Mouse (Mus musculus) intestine, embryonic 15.5 days (tissue): ENCODE data around the gene Yars. TPM values are rescaled to one million over a fixed set of nuclear protein-coding genes. Genes with fewer than 3 reads are reported as not detected.

Experiments used
- ATAC-seq: fragments of 200-750 bp; cut with Nextera tagmentation; 2 replicates; pipeline ENCODE4 v1.8.0; 2017; ENCODE audit warnings: moderate TSS enrichment, moderate library complexity
- H3K27ac ChIP-seq: fragments of 300-500 bp; sonication (generic); 2 replicates; pipeline ENCODE4 v1.5.1; 2015; ENCODE audit warnings: mild to moderate bottlenecking, inconsistent platforms
- H3K27me3 ChIP-seq: fragments of 300-500 bp; sonication (generic); replicated peaks from 2 replicates; pipeline ENCODE4 v1.6.1; 2015; ENCODE audit warnings: inconsistent platforms
- H3K36me3 ChIP-seq: fragments of 300-500 bp; sonication (generic); 2 replicates; pipeline ENCODE4 v1.6.1; 2015; ENCODE audit warnings: inconsistent platforms
- H3K4me1 ChIP-seq: fragments of 300-500 bp; sonication (generic); replicated peaks from 2 replicates; pipeline ENCODE4 v1.6.1; 2015; ENCODE audit warnings: inconsistent platforms
- H3K4me2 ChIP-seq: fragments of 300-500 bp; sonication (generic); replicated peaks from 2 replicates; pipeline ENCODE4 v1.6.1; 2015; ENCODE audit warnings: mild to moderate bottlenecking, inconsistent platforms
- H3K4me3 ChIP-seq: fragments of 300-500 bp; sonication (generic); replicated peaks from 2 replicates; pipeline ENCODE4 v1.5.1; 2015; ENCODE audit warnings: inconsistent platforms
- H3K9ac ChIP-seq: fragments of 300-500 bp; sonication (generic); 2 replicates; pipeline ENCODE4 v1.6.1; 2015; ENCODE audit warnings: inconsistent platforms
- H3K9me3 ChIP-seq: fragments of 300-500 bp; sonication (generic); 2 replicates; pipeline ENCODE4 v1.6.1; 2016; ENCODE audit warnings: inconsistent platforms
- WGBS: fragments of 180-500 bp; shearing (Covaris S2); methylation state at CpG from one replicate; pipeline ENCODE4 v1.1.7; 2015; 5-methylcytosine and 5-hydroxymethylcytosine counted together
- polyA plus RNA-seq: library from polyadenylated mRNA; unstranded; fragments of >200 nt; fragmentation: Nextera tagmentation; extraction: Ambion mirVana; gene quantifications from 2 replicates; pipeline ENCODE4 v1.2.1, GENCODE M21; 2015

Yars gene
- polyA plus RNA-seq, 1 experiment from 2014 or later = 97.2 TPM

DNA sequence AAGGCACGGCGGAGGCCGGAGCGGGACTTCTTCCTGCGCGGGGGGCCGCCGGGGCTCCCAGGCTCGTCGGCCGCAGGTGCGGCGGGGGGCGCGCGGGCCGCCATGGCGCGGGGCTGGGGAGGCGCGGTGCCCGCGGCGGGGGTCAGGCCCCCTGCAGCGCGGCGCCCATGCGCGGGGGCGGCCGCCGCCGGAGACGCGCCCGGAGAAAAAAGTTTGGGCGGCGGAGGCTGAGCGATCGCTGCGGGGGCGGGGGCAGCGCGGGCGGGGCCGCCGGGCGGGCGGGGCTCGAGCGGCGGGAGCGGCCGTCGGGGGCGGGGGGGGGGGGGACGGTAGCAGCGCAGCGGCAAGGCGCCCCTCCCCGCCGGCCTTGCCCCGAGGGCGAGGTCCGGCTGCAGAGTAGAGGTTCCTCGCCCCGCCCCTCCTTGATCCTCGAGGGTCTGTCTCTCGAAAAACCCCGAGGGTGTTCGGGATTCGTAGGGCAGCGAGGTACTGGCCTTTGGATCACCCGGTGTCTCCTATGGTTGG lies 58.7 kb downstream of the Yars start:
- Histone ChIP-seq H3K4me1 (peaks cover 35% of the 10 kb centered on the region), H3K9me3 (no peaks in the 10 kb centered on the region), H3K4me3 (peak overlapping the region; percentile 67), H3K27me3 (peaks cover 13% of the 10 kb centered on the region; the same call in 1 of the 2 replicates), H3K27ac (peak overlapping the region; percentile 94), H3K9ac (peak overlapping the region; percentile 81), H3K4me2 (peak overlapping the region; percentile 96), H3K36me3 (no peaks in the 10 kb centered on the region)
- peak; percentile 18; the same call in 1 of the 2 replicates for ATAC-seq
- under 1% methylated on average over 42 of the region's 74 CpGs for WGBS

DNA sequence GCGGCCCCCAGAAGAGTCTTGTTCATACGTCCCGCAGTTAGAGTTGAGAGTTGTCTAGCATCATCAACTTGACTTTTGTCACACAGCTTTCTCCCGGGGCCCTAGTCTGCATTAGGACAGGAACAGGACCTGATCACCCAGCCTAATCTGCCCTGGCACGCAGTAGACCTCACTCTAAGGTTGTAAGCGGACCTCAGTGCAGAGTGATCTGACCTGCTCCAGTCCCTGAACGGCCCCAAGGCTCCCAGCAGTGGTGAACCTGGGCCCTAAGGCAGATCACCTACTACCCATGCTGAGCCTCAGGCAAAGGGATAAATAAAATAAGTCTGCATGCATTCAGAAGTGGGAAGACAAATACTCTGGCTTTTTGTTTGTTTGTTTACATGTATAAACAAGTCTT lies 59.7 kb downstream of the Yars start:
- ATAC-seq = no peak
- Histone ChIP-seq H3K27ac (peak overlapping the region; percentile 94), H3K4me1 (peaks cover 35% of the 10 kb centered on the region), H3K4me2 (no peak overlapping the region; the same call in 1 of the 2 replicates), H3K9ac (no peak overlapping the region), H3K36me3 (no peaks in the 10 kb centered on the region), H3K9me3 (no peaks in the 10 kb centered on the region), H3K4me3 (0 out of 2 replicates have a peak overlapping the region, but pooled peaks have one; percentile 67), H3K27me3 (peaks cover 13% of the 10 kb centered on the region; the same call in 1 of the 2 replicates)
- WGBS = 52% methylated on average over 7 of the region's 7 CpGs

DNA sequence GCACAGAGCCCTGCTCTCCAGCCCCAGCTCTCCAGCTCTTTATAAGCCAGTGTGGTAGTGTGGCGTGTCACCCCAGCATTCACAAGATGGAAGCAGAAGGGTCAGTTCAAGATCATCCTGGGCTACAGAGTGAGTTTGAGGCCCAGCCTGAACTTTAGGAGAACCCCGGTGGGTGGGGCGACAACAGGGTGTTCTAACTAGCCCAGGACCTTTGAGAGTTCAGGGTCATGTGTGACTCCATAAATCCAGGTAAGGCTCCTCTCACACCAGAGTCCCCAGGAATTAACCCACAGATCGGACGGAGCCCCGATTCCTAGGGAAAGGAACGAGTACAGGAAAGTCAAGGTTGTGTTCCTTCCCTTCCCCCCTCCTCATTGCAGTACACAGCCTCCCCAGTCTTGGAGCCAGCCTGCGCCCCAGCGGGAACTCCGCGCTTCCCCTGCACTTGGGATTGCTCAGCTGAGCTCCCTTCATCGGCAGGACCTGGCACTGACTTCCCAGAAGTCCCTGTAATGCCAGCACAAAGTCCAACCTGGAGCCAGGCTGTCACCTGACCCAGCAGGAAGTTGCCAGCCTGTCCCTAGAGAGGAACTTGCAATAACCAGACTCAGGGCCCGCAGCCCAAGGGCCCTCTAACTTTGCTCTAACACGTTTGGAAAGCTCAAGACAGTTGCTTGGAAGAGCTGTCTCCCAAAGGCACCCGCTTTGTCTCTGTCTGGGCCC lies 61.4 kb downstream of the Yars start:
- Histone ChIP-seq H3K4me1 (peaks cover 26% of the 10 kb centered on the region), H3K27me3 (peaks cover 13% of the 10 kb centered on the region; the same call in 1 of the 2 replicates), H3K9me3 (no peaks in the 10 kb centered on the region), H3K9ac (peak overlapping the region; percentile 32; the same call in 1 of the 2 replicates), H3K4me3 (no peak overlapping the region), H3K36me3 (no peaks in the 10 kb centered on the region), H3K27ac (peak overlapping the region; percentile 95), H3K4me2 (peak overlapping the region; percentile 47)
- ATAC-seq = peak; percentile 86
- 29% methylated on average over 15 of the region's 15 CpGs for WGBS

DNA sequence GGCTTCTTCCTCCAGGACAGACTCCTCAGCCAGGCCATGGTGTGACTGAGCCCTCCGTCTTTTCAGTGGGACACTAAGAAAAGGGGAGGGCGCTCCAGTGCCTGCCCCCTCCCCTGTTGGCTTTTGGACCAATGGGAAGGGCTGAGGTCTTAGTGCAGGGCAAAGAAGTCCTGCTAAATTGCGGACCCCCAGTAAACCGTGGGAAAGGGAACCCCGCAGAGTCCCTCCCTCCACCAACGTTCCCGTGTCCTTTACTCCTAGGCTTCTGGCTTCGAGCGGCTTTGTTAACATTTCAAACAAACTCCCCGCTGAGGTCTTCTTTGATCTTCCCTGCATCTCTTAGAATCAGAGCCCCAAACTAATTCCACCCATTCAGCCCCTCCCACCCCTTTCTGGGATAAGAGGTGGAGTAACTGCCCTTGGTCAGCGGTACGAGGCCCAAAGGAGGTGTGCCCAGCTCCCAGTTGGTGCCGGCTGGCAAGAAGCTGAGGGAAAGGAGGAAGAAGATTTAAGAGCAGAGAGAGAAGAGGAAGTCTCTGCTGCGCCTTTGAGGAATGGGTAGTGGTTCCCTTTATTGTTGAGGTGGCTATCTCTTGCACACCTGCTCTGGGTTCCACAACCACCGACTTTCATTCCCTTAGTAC lies 62.0 kb downstream of the Yars start:
- H3K9me3 ChIP-seq = no peaks in the 10 kb centered on the region

DNA sequence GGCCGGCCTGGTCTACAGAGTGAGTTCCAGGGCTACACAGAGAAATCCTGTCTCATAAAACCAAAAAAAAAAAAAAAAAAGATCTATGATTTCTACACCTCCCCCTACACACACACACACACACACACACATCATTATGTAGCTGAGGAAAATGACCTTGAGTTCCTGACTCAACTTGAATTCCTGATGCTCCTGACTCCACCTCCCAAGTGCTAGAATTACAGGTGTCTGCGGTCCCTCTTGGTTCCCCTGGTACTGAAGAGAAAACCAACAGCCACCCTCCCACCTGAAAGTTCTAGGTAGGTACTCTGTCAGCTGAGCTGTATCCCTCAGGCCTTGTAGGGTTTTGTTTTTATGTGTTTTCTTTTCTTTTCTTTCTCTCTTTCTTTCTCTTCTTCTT lies 62.9 kb downstream of the Yars start:
- no peaks in the 10 kb centered on the region for H3K36me3 ChIP-seq
- no peaks in the 10 kb centered on the region for H3K9me3 ChIP-seq
- peaks cover 33% of the 10 kb centered on the region for H3K4me1 ChIP-seq
- H3K9ac ChIP-seq = no peak overlapping the region
- WGBS = 82% methylated on average over 2 of the region's 2 CpGs
- H3K27ac ChIP-seq = 0 out of 2 replicates have a peak overlapping the region, but pooled peaks have one; percentile 95
- peaks cover 12% of the 10 kb centered on the region; the same call in 1 of the 2 replicates for H3K27me3 ChIP-seq
- H3K4me2 ChIP-seq = no peak overlapping the region
- H3K4me3 ChIP-seq = no peak overlapping the region
- ATAC-seq = no peak

More for the DNA sequence above, 62.0 kb downstream of the Yars start:
- H3K36me3 ChIP-seq = no peaks in the 10 kb centered on the region
- peak overlapping the region; percentile 32 for H3K9ac ChIP-seq
- H3K4me2 ChIP-seq = peak overlapping the region; percentile 47
- H3K27ac ChIP-seq = peak overlapping the region; percentile 95
- ATAC-seq = peak; percentile 52
- 7% methylated on average over 15 of the region's 15 CpGs for WGBS
- H3K4me1 ChIP-seq = peaks cover 31% of the 10 kb centered on the region
- no peak overlapping the region for H3K4me3 ChIP-seq
- peaks cover 13% of the 10 kb centered on the region; the same call in 1 of the 2 replicates for H3K27me3 ChIP-seq

GRCm38 (mm10) chr4:129254571-129254970 lies 65.0 kb downstream of the Yars start:
- WGBS = 90% methylated on average over 3 of the region's 3 CpGs
- H3K27me3 ChIP-seq = no peaks in the 10 kb centered on the region
- H3K4me3 ChIP-seq = no peak overlapping the region
- no peaks in the 10 kb centered on the region for H3K9me3 ChIP-seq
- H3K9ac ChIP-seq = no peak overlapping the region
- no peaks in the 10 kb centered on the region for H3K36me3 ChIP-seq
- ATAC-seq = no peak
- no peak overlapping the region for H3K27ac ChIP-seq
- H3K4me2 ChIP-seq = no peak overlapping the region
- peaks cover 20% of the 10 kb centered on the region for H3K4me1 ChIP-seq

DNA sequence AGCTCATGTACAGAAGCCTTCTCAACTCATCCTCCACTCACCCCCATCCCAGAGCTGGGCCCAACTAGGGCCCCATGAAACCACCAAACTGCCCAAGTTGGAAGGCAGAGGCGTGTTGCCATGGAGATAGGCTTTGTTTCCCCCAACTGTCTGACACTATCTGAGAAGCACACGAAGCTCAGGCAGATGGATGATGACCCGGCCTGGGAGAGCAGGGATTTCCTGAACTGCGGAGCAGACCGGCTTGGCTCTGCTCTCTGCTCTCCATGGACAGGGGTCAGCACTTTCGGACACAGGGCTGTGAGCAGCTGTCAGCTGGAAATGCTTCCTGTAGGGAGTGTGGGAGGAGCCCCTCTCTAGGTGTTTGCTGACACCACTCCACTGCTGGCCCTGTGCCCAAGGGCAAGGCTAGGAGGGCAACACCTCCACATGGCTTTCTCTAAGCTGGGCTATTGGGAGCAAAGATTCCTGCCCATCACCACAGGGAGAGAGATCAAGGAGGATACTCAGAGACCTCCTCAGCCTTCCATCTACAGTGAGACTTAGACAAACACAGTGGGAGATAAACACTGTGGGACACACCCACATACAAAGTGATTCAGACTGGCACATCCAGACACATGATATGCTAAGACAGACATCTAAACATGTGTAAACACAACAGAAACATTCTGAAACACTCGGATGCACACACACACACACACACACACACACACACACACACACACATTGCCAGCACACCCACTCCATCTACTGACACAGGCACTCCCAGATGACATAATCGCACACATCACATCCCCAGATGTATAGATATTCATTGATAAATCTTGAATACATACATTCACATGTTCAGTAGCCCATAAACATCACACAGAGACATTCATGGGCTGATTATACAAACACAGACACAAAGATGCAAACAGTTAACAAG lies 67.2 kb downstream of the Yars start:
- Histone ChIP-seq H3K27me3 (no peaks in the 10 kb centered on the region), H3K4me1 (peaks cover 12% of the 10 kb centered on the region), H3K36me3 (no peaks in the 10 kb centered on the region), H3K4me2 (no peak overlapping the region), H3K27ac (no peak overlapping the region), H3K9ac (no peak overlapping the region), H3K9me3 (no peaks in the 10 kb centered on the region), H3K4me3 (no peak overlapping the region)
- peak; percentile 45 for ATAC-seq
- 25% methylated on average over 8 of the region's 8 CpGs for WGBS

DNA sequence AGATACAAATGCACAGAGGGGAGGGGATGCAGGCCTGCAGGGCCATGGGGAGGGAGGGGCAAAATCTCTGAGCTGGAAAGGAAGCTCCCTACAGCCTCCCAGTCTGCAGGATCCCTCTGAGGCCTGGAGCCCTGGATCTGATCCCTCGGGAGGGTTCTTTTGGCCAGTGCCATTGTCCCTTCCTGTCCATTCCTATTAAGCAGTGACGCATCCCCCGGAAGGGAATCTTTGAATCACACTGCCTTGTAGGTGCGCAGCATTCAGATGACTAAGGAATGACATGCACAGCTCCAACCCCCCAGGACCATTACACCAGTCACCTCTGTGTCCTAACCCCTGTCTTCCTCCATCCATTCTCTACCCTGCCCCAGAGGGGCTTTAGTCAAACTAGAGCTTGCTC lies 69.5 kb downstream of the Yars start:
- WGBS = 78% methylated on average over 4 of the region's 4 CpGs
- Histone ChIP-seq H3K27me3 (no peaks in the 10 kb centered on the region), H3K4me1 (peaks cover 21% of the 10 kb centered on the region), H3K9me3 (no peaks in the 10 kb centered on the region), H3K4me2 (no peak overlapping the region), H3K9ac (no peak overlapping the region), H3K36me3 (no peaks in the 10 kb centered on the region), H3K27ac (no peak overlapping the region), H3K4me3 (no peak overlapping the region)
- ATAC-seq = no peak

DNA sequence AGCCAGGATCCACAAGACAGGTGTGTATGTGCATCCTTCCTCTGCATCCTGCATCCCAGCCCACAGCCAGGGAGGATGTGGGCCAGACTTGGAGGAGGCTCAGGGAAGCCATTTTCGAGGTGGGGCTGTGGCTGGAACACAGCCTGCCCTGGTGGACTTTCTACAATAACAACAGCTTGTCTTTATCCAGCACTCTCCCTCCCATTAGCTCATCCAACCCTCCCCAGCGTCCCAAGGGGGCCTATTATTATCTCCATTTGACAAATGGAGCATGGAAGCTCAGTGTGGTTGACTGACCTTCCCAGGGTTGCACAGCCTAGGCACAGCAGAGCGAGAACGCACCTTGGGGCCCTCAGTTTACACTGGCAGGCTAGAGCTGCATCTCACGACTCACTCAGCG lies 71.1 kb downstream of the Yars start:
- Histone ChIP-seq H3K4me3 (no peak overlapping the region), H3K36me3 (no peaks in the 10 kb centered on the region), H3K27ac (no peak overlapping the region), H3K27me3 (no peaks in the 10 kb centered on the region), H3K9me3 (no peaks in the 10 kb centered on the region), H3K9ac (no peak overlapping the region), H3K4me1 (peaks cover 21% of the 10 kb centered on the region), H3K4me2 (no peak overlapping the region)
- no peak for ATAC-seq
- WGBS = 24% methylated on average over 6 of the region's 6 CpGs

- Histone ChIP-seq H3K4me1 (peaks cover 20% of the 10 kb centered on the region), H3K27me3 (no peaks in the 10 kb centered on the region), H3K27ac (no peak within 1 kb of the TSS), H3K4me3 (no peak within 1 kb of the TSS), H3K36me3 (no peaks in the 10 kb centered on the region), H3K9me3 (no peaks in the 10 kb centered on the region), H3K4me2 (no peak within 1 kb of the TSS), H3K9ac (no peak within 1 kb of the TSS)
- no peak for ATAC-seq
- 9% methylated on average over 2 of the region's 4 CpGs for WGBS
Measured at GRCm38 (mm10) chr4:129261196-129261595, 71.6 kb downstream of the Yars start, which contains the start of gene C77080. TSS of gene C77080 (minus strand) at chr4:129261404.

- H3K9ac ChIP-seq = no peak overlapping the region
- ATAC-seq = peak; percentile 86
- no peak overlapping the region for H3K4me3 ChIP-seq
- H3K36me3 ChIP-seq = no peaks in the 10 kb centered on the region
- peak overlapping the region; percentile 33; the same call in 1 of the 2 replicates for H3K27ac ChIP-seq
- H3K27me3 ChIP-seq = no peaks in the 10 kb centered on the region
- peaks cover 14% of the 10 kb centered on the region for H3K4me1 ChIP-seq
- no peaks in the 10 kb centered on the region for H3K9me3 ChIP-seq
- WGBS = 27% methylated on average over 19 of the region's 19 CpGs
- peak overlapping the region; percentile 33 for H3K4me2 ChIP-seq
Measured at GRCm38 (mm10) chr4:129263225-129264021, 73.9 kb downstream of the Yars start.
